Mouse (Mus musculus) cerebellum, postnatal 10 days (tissue): ENCODE data around the gene Idi1.
"Not testable (repeated sequence)": the region's sequence is repeated elsewhere in the genome, so short reads cannot be mapped to it uniquely, and the experiment has no call there.

Source experiments
- DNase-seq, 2 experiments: peaks; one replicate each; pipeline ENCODE4 v3.0.0; 2021; ENCODE audit warnings: mixed read lengths in 2 of 2

Idi1 gene

DNA sequence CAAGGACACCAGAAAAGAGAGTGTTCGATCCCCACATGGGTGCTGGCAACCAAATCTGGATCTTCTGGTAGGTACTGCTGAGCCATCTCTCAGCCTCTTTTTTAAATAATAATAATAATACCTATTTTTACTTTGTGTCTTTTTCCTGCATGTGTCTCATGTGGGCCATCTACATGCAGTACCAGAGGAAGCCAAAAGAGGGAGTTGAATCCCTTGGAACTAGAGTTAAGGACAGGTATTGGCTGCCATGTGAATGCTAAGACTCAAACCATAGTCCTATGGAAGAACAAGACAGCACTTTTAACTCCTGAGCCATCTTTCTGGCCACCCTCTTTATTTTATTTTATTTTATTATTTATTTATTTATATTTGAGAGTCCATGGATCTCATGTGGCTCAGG lies 3.3 kb downstream of the Idi1 start:
- peak; percentile 30 to 52 for DNase-seq

DNA sequence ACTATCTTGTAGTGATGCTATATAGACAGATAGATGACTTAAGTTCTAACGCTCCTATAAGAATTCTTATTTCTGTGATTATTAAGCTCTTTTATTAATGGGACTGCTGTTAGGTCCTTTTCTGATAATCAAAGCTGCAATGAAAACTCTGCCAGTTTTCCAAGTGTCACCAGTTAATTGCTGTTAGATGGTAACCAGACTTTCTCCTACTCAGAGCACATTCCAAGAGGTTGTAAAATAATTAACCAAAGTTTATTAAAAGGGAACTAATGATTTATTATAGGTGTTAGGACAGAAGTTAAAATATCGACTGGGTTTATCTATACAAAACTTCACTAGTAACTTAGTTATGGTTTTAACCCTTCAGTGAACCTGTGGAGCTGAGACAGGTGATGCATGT lies 20.7 kb downstream of the Idi1 start:
- DNase-seq, result not testable (repeated sequence)

DNA sequence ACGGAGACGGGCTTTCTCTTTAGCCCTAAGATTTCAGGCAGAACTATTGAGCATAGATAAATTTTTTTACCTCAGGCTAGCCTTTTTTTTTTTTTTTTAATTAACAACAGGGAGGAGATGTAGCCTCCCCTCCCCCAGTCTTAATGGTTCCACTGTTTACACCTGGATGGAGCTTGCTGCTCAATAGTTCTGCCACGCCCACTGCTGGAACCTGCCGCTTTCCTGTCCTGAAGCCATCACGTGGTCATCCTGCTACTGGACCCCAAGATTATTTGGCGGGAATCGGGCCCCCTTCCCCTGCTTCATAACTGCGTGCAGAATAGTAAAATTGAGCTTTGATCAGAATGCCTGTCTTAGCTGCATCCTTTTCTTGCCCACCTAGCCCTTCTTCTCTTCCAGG lies 28.6 kb downstream of the Idi1 start:
- not testable (repeated sequence) for DNase-seq

DNA sequence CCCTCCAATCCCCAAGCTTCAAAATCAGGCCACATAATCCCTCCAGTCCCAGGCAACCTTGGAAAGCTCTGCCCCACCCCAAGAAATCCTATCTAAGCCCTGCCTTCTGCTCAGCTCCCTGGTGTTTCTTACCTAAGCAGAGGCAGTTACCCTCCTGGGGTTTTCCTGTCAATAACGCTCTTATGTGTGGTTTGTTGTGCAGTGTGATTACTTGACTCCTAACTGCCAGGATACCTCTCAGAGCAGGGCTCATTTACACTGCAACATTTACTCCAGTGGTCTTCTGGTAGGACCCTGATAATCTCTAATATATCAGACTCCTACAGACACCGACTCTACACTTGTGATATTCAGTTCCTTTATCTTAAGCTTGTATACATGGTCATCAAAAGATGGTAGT lies 48.2 kb downstream of the Idi1 start:
- DNase-seq, result no peak

- DNase-seq, result not testable (repeated sequence)
Observed at GRCm38 (mm10) chr13:8937611-8938140, 52.4 kb downstream of the Idi1 start.

DNA sequence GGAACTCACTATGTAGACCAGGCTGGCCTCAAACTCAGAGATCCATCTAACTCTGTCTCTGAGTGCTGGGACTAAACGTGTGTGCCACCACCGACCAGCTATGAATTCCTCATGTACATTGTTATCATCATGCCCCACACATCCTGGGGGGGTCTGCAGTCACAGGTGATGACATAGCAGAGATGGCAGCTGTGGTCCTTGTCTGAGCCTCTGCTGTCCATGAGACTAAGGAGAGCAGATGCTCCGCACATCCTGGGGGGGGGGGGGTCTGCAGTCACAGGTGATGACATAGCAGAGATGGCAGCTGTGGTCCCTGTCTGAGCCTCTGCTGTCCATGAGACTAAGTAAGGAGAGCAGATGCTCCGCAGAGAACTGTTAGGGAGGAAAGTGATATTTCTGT lies 55.8 kb downstream of the Idi1 start:
- DNase-seq, result not testable (repeated sequence)

- DNase-seq, result not testable (repeated sequence)
Observed at GRCm38 (mm10) chr13:8941701-8942100, 56.4 kb downstream of the Idi1 start.
